Mouse (Mus musculus) CH12.LX (cell line): ENCODE data around the gene Ube4b. TPM values are rescaled to one million over a fixed set of nuclear protein-coding genes. Genes with fewer than 3 reads are reported as not detected.

Experiments used
- DNase-seq: peaks from one replicate; pipeline ENCODE4 v3.0.0-alpha.2; 2013; ENCODE audit errors: extremely low read depth
- H3K27ac ChIP-seq: 2 replicates; pipeline ENCODE4 v1.5.1; 2012; ENCODE audit warnings: low read depth, mild to moderate bottlenecking, control low read depth, moderate library complexity; ENCODE audit not compliant: insufficient read depth
- H3K27me3 ChIP-seq: replicated peaks from 2 replicates; pipeline ENCODE3; 2012; ENCODE audit warnings: inconsistent platforms
- H3K36me3 ChIP-seq, 2 experiments: replicated peaks in 1 of 2; 2 replicates each; pipeline versions ENCODE3 to v1.6.1; 2012; ENCODE audit warnings: inconsistent platforms in 1 of 2, low read length in 1 of 2, mild to moderate bottlenecking in 1 of 2, mixed read lengths in 1 of 2, moderate library complexity in 1 of 2; ENCODE audit not compliant: control insufficient read depth in 1 of 2, insufficient read depth in 1 of 2
- H3K4me1 ChIP-seq, 2 experiments: 2 replicates each; pipeline ENCODE4 v1.6.1; 2012; ENCODE audit warnings: inconsistent platforms in 1 of 2, moderate library complexity in 1 of 2; ENCODE audit not compliant: insufficient read depth in 2 of 2, control insufficient read depth in 1 of 2
- H3K4me2 ChIP-seq: 2 replicates; pipeline ENCODE4 v1.6.1; 2012; ENCODE audit warnings: low read depth, mild to moderate bottlenecking, control low read depth; ENCODE audit not compliant: poor library complexity, insufficient read depth, severe bottlenecking
- H3K4me3 ChIP-seq, 3 experiments: fragments of 150-350 bp in 1 of 3; sonication (generic) in 1 of 3; replicated peaks in 1 of 3; 2 replicates each; pipeline versions ENCODE3 to v1.5.1; 2011 to 2012; ENCODE audit warnings: low read depth in 2 of 3, low read length in 2 of 3, mild to moderate bottlenecking in 2 of 3, moderate library complexity in 2 of 3, control low read depth in 1 of 3, improper control_type of control experiment in 1 of 3, inconsistent platforms in 1 of 3, mixed read lengths in 1 of 3; ENCODE audit not compliant: poor library complexity in 1 of 3
- H3K79me2 ChIP-seq: replicated peaks from 2 replicates; pipeline ENCODE4 v1.6.1; 2012; ENCODE audit warnings: mild to moderate bottlenecking, moderate library complexity; ENCODE audit not compliant: control insufficient read depth, poor library complexity, insufficient read depth, severe bottlenecking; ENCODE audit errors: extremely low read depth
- H3K9ac ChIP-seq: 2 replicates; pipeline ENCODE4 v1.6.1; 2012; ENCODE audit warnings: low read depth, mild to moderate bottlenecking, control low read depth, moderate library complexity; ENCODE audit not compliant: insufficient read depth
- H3K9me3 ChIP-seq: replicated peaks from 2 replicates; pipeline ENCODE3; 2012; ENCODE audit warnings: low read length, inconsistent platforms, mixed read lengths
- BHLHE40 ChIP-seq: IDR thresholded peaks from 2 replicates; pipeline ENCODE4 v1.6.1; 2011; ENCODE audit warnings: mild to moderate bottlenecking, low read depth, low read length, improper control_type of control experiment
- CHD1 ChIP-seq: IDR thresholded peaks from 2 replicates; pipeline ENCODE4 v1.6.1; 2012; ENCODE audit warnings: low read depth, low read length, improper control_type of control experiment, inconsistent platforms
- CTCF ChIP-seq, 2 experiments: IDR thresholded peaks in 1 of 2; conservative IDR thresholded peaks in 1 of 2; 2 replicates each; pipeline ENCODE4 v1.5.1; 2011 to 2012; ENCODE audit warnings: low read depth in 2 of 2, low read length in 2 of 2, improper control_type of control experiment in 1 of 2, inconsistent platforms in 1 of 2, mild to moderate bottlenecking in 1 of 2, moderate library complexity in 1 of 2
- E2F4 ChIP-seq: IDR thresholded peaks from 2 replicates; pipeline ENCODE4 v1.6.1; 2011; ENCODE audit warnings: low read depth, low read length, improper control_type of control experiment; ENCODE audit not compliant: insufficient replicate concordance
- ELF1 ChIP-seq: IDR thresholded peaks from 2 replicates; pipeline ENCODE4 v1.6.1; 2014; ENCODE audit warnings: low read depth, mild to moderate bottlenecking, inconsistent platforms, low read length, improper control_type of control experiment
- EP300 ChIP-seq: IDR thresholded peaks from 2 replicates; pipeline ENCODE4 v1.6.1; 2011; ENCODE audit warnings: low read length, improper control_type of control experiment
- ETS1 ChIP-seq: conservative IDR thresholded peaks from 2 replicates; pipeline ENCODE4 v1.6.1; 2012; ENCODE audit warnings: low read depth, mild to moderate bottlenecking, inconsistent platforms, low read length, improper control_type of control experiment, moderate library complexity
- HCFC1 ChIP-seq: IDR thresholded peaks from 2 replicates; pipeline ENCODE4 v1.6.1; 2012; ENCODE audit warnings: low read depth, mild to moderate bottlenecking, inconsistent platforms, low read length, improper control_type of control experiment
- JUN ChIP-seq: IDR thresholded peaks from 2 replicates; pipeline ENCODE4 v1.6.1; 2011; ENCODE audit warnings: low read depth, mild to moderate bottlenecking, low read length, improper control_type of control experiment, moderate library complexity; ENCODE audit not compliant: insufficient read depth
- MAX ChIP-seq: IDR thresholded peaks from 2 replicates; pipeline ENCODE4 v1.6.1; 2011; ENCODE audit warnings: low read length, improper control_type of control experiment
- MXI1 ChIP-seq: IDR thresholded peaks from 2 replicates; pipeline ENCODE4 v1.6.1; 2011; ENCODE audit warnings: mild to moderate bottlenecking, low read depth, low read length, improper control_type of control experiment
- MYC ChIP-seq: IDR thresholded peaks from 2 replicates; pipeline ENCODE4 v1.6.1; 2011; ENCODE audit warnings: low read depth, mild to moderate bottlenecking, improper control_type of control experiment, low read length
- NELFE ChIP-seq: IDR thresholded peaks from 2 replicates; pipeline ENCODE4 v1.6.1; 2011; ENCODE audit warnings: low read depth, low read length, improper control_type of control experiment
- NRF1 ChIP-seq: IDR thresholded peaks from 2 replicates; pipeline ENCODE4 v1.6.1; 2014; ENCODE audit warnings: low read depth, mild to moderate bottlenecking, inconsistent platforms, low read length, improper control_type of control experiment, moderate library complexity
- SMC3 ChIP-seq: IDR thresholded peaks from 2 replicates; pipeline ENCODE4 v1.6.1; 2011; ENCODE audit warnings: low read depth, low read length, improper control_type of control experiment
- TCF12 ChIP-seq: IDR thresholded peaks from 2 replicates; pipeline ENCODE4 v1.6.1; 2014; ENCODE audit warnings: low read depth, mild to moderate bottlenecking, inconsistent platforms, low read length, improper control_type of control experiment
- ZKSCAN1 ChIP-seq: IDR thresholded peaks from 2 replicates; pipeline ENCODE4 v1.6.1; 2012; ENCODE audit warnings: low read depth, inconsistent platforms, low read length, improper control_type of control experiment, borderline replicate concordance
- ZMIZ1 ChIP-seq: IDR thresholded peaks from 2 replicates; pipeline ENCODE4 v1.6.1; 2012; ENCODE audit warnings: low read depth, mild to moderate bottlenecking, inconsistent platforms, low read length, improper control_type of control experiment
- dilution Hi-C: fragments of 300-500 bp; cut with MboI; formaldehyde crosslinking; loops from 2 replicates; pipeline ENCODE4 v1.14.3; 2020; ENCODE audit warnings: low sequenced_read_pairs; ENCODE audit not compliant: extremely low pct_unique_long_range_greater_than_20kb, extremely low pct_ligation_motif_present
- in situ Hi-C: fragments of 300-500 bp; cut with MboI; formaldehyde crosslinking; loops from 3 replicates; pipeline ENCODE4 v1.14.3; 2019; ENCODE audit warnings: low sequenced_read_pairs, low pct_ligation_motif_present, low pct_unique_long_range_greater_than_20kb, mixed read lengths
- polyA plus RNA-seq: library from polyadenylated mRNA; unstranded; fragments of >175 nt; gene quantifications from 2 replicates; pipeline ENCODE4 v1.2.1, GENCODE M21; 2012; ENCODE audit warnings: low read depth; ENCODE audit not compliant: insufficient read length
- total RNA-seq, 2 experiments: library from RNA; depleted of rRNA; stranded (reverse); fragments of 300-350 nt in 1 of 2; fragments of >200 nt in 1 of 2; gene quantifications; 2 replicates each; pipeline ENCODE4 v1.2.3; 2012 to 2014

Ube4b gene
- total and polyA plus RNA-seq, 3 experiments, result 13.1 to 60.0 (median 41.6) TPM

DNA sequence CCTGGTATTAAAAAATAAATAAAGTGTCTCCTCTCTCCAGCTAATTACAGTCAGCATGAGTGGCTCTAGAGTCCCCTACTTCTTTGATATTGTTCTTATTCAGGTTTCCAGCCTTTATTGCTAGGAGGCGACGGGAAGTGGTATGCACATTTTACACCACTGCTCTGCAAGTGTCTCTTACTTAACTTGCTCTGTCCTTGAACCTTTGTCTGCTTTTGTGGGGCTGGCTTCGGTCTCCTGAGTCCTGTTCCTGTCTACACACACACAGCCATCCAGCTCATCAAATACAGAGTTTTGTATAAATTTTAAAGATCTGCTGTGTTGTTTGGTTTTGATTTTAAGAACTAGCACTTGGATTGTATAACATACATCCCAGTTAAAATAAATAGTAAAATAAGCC, 124.4 kb downstream of the Ube4b start:
- TF ChIP-seq TCF12 (no peak), HCFC1 (no peak), ZKSCAN1 (no peak)
- TF ChIP-seq, all 38 proteins: peak for 0
- in situ Hi-C loops (no loop called here), dilution Hi-C loops (no loop called here)
- peaks cover 7 to 42% of the 10 kb centered on the region in 2 experiments for H3K4me1 ChIP-seq
- H3K4me3 ChIP-seq, result no peak overlapping the region
- peaks cover 82% of the 10 kb centered on the region for H3K79me2 ChIP-seq
- no peaks in the 10 kb centered on the region for H3K9me3 ChIP-seq
- H3K27ac ChIP-seq, result no peak overlapping the region
- no peak overlapping the region for H3K9ac ChIP-seq
- H3K4me2 ChIP-seq, result no peak overlapping the region
- peaks cover 4% of the 10 kb centered on the region for H3K27me3 ChIP-seq
- no peaks in the 10 kb centered on the region for H3K36me3 ChIP-seq
- DNase-seq, result no peak

DNA sequence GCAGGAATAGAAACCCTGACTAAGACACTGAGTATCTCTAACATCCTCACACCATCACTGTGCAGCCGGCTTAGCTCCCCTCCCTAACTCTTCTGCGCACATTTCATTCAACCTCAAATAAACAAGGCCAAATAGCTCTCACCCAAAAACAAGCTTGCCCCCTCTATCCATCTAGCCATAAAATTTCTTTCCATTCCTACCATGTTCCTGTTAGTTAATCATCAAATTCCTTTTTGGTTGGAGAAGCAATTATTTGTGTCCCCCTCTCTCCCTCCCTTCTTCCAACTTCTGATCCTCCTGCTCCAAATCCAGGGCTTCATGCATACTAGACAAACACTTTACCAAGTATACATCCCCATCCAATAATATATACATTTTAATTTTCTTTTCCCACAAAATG, 130.0 kb downstream of the Ube4b start:
- dilution Hi-C loops (no loop called here), in situ Hi-C loops (no loop called here)
- Histone ChIP-seq H3K36me3 (peaks cover 0 to 3% of the 10 kb centered on the region in 2 experiments), H3K9me3 (no peaks in the 10 kb centered on the region), H3K4me3 (no peak overlapping the region), H3K9ac (no peak overlapping the region), H3K27me3 (no peaks in the 10 kb centered on the region), H3K4me1 (peaks cover under 1 to 7% of the 10 kb centered on the region in 2 experiments), H3K4me2 (no peak overlapping the region), H3K27ac (no peak overlapping the region), H3K79me2 (peaks cover 48% of the 10 kb centered on the region)
- TF ChIP-seq BHLHE40, result no peak
- no peak for TF ChIP-seq JUN
- no peak for TF ChIP-seq SMC3
- no peak for TF ChIP-seq CHD1
- no peak for TF ChIP-seq MYC
- no peak for TF ChIP-seq EP300
- no peak for TF ChIP-seq CTCF (conservative IDR thresholded peaks at IDR 0.05 in 1 of 2, IDR thresholded peaks at IDR 0.05 in 1 of 2; ENCODE audit: low read depth in 2 of 2, low read length in 2 of 2)
- no peak for TF ChIP-seq ETS1
- TF ChIP-seq ELF1, result no peak
- TF ChIP-seq TCF12, result no peak
- no peak for TF ChIP-seq NRF1
- TF ChIP-seq MAX, result no peak
- TF ChIP-seq NELFE, result no peak
- TF ChIP-seq ZKSCAN1, result no peak
- TF ChIP-seq HCFC1, result no peak
- TF ChIP-seq E2F4, result no peak
- no peak for TF ChIP-seq MXI1
- no peak for TF ChIP-seq ZMIZ1
- no peak for DNase-seq
